Mouse (Mus musculus): ENCODE results near the gene Fndc7. TPM values are rescaled to one million over a fixed set of nuclear protein-coding genes. Genes with fewer than 3 reads are reported as not detected.
"Not testable (repeated sequence)": the region's sequence is repeated elsewhere in the genome, so short reads cannot be mapped to it uniquely, and the experiment has no call there.

The Fndc7 gene
- polyA plus RNA-seq, 1 experiment from 2014 or later, result 0.05 TPM

DNA sequence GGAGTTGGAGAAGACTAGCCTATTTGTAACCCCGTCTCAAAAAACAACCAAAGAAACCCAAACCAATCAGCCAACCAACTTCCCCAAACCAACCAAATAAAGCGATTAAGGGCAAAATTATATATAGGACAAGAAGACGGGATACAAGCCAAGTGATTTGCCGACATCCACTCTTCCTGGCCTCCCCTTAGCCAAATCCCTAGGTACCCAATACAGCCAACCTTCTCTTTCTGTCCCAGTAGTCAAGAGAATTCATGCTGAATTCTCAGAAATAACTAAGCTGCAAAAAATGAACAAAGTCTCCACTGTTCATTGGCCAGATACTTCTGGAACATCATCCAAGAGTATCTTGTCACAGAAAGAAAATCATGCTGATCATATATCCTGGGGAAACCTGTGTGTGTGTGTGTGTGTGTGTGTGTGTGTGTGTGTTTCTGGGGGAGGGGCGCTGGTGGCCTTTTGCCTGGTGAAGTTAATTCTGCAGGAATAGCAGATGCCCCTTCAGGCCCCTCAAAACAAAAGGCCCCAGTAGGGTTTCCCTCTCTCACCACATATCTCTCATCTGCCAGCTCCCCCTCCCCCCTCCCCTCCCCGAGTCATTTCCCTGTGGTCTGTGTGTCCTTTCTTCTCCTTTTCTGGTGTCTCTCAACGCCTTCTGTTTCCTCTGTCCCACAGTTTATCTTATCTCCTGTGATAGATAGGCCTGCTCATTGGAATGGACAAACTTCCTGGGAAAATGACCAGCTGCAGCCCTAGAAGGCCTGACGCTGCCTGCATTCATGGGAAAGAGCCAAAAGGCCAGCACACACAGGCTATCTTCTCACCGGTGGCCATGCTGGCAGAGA is 3.9 kb downstream of the Fndc7 start:
- Histone ChIP-seq H3K4me3 (no peak overlapping the region), H3K9me3 (no peaks in the 10 kb centered on the region), H3K27me3 (replicated peaks) (no peaks in the 10 kb centered on the region), H3K9ac (no peak overlapping the region), H3K36me3 (no peaks in the 10 kb centered on the region), H3K4me2 (replicated peaks) (no peak overlapping the region), H3K4me1 (peaks cover 22% of the 10 kb centered on the region), H3K27ac (0 out of 2 replicates have a peak overlapping the region, but pooled peaks have one; percentile 8)
- WGBS, result 44% methylated on average over 9 of the region's 9 CpGs
- peak; percentile 65 for ATAC-seq (ENCODE audit: low FRiP score, low read depth)

DNA sequence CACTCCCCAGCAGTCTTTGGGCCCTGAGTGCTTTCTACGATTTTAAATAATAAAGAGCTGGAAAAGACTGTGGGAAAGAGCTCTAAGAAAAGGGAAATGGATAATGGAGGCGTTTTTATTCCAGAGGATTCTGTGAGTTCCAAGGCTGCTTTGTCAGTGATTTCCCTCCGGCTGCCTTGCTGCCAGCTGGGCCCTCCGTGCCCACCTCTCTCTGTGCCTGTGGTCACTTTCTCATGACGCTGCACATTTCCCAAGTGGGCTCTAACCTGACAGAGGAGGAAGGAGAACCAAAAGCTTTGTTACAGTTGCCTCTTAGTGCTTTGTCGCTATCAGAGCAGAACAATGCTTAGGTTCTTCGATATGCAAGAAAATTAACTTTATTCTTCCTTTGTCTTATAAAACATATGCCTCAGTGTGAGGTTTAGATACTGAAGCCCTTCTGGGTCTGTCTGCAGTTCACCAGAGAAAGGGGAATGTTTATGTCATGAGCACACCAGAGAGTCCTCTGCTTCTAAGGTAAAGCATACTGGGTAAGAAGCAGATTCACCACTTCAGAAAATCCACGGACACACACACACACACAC is 5.0 kb downstream of the Fndc7 start:
- WGBS, result 56% methylated on average over 8 of the region's 8 CpGs
- Histone ChIP-seq H3K4me2 (replicated peaks) (no peak overlapping the region), H3K9ac (no peak overlapping the region), H3K4me1 (peaks cover 28% of the 10 kb centered on the region), H3K36me3 (no peaks in the 10 kb centered on the region), H3K27me3 (replicated peaks) (no peaks in the 10 kb centered on the region), H3K9me3 (no peaks in the 10 kb centered on the region), H3K4me3 (no peak overlapping the region), H3K27ac (0 out of 2 replicates have a peak overlapping the region, but pooled peaks have one; percentile 15)
- ATAC-seq (ENCODE audit: low FRiP score, low read depth), result no peak

DNA sequence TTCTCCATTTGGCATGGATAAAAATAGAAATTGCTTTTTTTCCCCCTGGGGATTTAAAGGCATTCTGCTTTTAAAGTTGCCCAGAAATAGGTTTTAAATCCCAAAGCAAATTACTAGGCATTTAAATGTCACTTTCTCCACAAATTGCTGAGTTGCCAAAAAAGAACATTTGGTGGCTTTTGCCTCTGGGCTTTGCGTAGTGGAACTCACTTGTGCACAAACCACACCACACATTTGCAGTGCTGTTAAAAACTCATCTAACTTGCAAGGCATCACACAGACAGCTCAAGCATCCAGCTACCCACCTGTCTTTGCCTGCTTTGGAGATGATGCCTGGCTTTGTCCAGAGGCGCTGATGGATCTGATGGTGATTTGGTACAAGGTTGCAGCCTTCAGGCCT is 6.7 kb downstream of the Fndc7 start:
- H3K4me2 ChIP-seq (replicated peaks), result no peak overlapping the region
- no peaks in the 10 kb centered on the region for H3K9me3 ChIP-seq
- no peak overlapping the region for H3K4me3 ChIP-seq
- no peak overlapping the region for H3K27ac ChIP-seq
- no peaks in the 10 kb centered on the region for H3K27me3 ChIP-seq (replicated peaks)
- H3K36me3 ChIP-seq, result no peaks in the 10 kb centered on the region
- ATAC-seq (ENCODE audit: low FRiP score, low read depth), result no peak
- H3K4me1 ChIP-seq, result peaks cover 32% of the 10 kb centered on the region
- WGBS, result 81% methylated on average over 2 of the region's 2 CpGs
- no peak overlapping the region for H3K9ac ChIP-seq

DNA sequence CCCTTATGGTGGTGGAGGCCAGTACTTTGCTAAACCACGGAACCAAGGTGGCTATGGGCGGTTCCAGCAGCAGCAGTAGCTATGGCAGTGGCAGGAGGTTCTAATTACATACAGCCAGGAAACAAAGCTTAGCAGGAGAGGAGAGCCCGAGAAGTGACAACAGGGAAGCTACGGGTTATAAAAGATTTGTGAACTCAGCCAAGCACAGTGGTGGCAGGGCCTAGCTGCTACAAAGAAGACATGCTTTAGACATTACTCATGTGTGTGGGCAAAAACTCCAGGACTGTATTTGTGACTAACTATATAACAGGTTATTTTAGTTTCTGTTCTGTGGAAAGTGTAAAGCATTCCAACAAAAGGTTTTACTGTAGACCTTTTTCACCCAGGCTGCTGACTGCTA is 7.9 kb downstream of the Fndc7 start:
- H3K4me1 ChIP-seq, result peaks cover 29% of the 10 kb centered on the region
- WGBS, result 8% methylated on average over 4 of the region's 4 CpGs
- not testable (repeated sequence) for H3K9ac ChIP-seq; ATAC-seq (ENCODE audit: low FRiP score, low read depth); H3K36me3 ChIP-seq; H3K9me3 ChIP-seq; H3K27ac ChIP-seq; H3K4me3 ChIP-seq; H3K27me3 ChIP-seq (replicated peaks); H3K4me2 ChIP-seq (replicated peaks)

DNA sequence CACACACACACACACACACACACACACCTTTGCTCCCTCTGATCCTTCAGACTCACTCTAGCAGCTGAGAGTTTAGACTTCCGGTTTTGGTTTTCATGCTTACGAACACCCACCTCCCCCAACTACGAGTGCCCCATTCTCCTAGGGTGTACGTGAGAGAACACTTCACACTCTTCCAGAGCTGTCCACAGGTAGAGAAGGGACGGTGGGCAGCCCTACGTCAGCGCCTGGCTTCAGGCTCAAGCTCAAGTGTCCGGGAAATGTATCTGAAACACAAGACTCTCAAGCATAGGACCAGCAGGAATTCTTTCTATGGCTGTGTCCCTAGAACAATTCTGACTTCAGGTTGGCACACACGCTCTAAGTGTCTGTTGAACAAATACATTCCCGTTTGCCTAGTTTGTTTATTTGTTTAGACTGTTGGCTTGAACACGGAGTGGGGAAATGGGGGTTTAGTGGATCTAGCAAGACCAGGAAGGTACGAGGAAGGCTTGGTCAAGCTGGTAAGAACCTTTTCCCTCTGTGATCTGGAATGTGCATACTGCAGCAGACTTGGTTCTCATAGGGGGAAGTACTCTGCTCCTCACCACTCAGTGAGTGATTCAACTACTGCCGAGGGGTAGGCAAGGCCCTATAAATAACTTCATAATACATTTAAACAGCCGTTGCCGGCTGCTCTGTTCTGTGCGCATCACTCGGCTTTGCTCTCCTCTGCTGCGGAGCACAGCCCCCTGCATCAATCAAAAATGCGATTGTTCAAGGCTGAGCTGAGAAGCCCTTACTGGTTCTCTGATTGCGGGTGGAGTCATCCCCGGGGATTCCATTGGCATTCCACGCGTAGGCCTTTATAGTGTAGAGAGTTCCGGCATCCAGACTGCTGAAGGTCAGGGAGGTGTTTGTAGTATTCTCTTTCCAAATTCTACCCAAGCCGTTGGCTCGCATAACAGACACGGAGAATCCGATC is 9.0 kb downstream of the Fndc7 start:
- no peaks in the 10 kb centered on the region for H3K27me3 ChIP-seq (replicated peaks)
- no peak overlapping the region for H3K9ac ChIP-seq
- WGBS, result 44% methylated on average over 28 of the region's 28 CpGs
- H3K9me3 ChIP-seq, result no peaks in the 10 kb centered on the region
- H3K4me1 ChIP-seq, result peaks cover 21% of the 10 kb centered on the region
- ATAC-seq (ENCODE audit: low FRiP score, low read depth), result peak; percentile 21; the same call in 1 of the 2 replicates
- H3K4me3 ChIP-seq, result no peak overlapping the region
- peak overlapping the region; percentile 46 for H3K4me2 ChIP-seq (replicated peaks)
- H3K36me3 ChIP-seq, result no peaks in the 10 kb centered on the region
- H3K27ac ChIP-seq, result no peak overlapping the region

DNA sequence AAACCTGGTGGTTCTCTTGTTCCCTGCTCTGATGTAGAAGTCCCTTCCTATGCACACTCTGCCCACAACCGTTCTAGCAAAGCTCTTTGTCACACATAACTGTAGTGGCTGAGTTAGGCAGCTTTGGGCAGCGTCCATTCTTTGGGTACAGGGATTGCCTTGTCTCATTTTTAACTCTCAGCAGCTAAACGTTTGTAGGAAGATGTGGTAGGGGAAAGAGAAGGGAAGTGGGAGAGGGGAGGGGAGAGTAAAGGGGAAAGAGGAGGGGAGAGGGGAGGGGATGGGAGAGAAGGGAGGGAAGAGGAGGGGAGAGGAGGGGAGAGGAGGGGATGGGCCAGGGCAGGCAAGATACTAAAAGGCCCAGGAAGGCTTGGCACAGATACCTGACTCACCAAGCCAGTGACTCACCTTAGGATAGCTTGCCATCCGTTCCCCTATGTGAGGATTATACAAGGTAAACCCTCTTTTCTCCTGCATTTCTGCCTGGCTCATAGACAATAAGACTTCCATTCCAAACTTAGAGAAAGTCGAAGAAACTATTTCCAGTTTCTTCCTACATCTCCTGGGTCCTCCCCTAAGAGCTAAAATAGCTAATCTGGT is 9.9 kb downstream of the Fndc7 start:
- ATAC-seq (ENCODE audit: low FRiP score, low read depth), result no peak
- 74% methylated on average over 5 of the region's 5 CpGs for WGBS
- H3K4me1 ChIP-seq, result peaks cover 19% of the 10 kb centered on the region

DNA sequence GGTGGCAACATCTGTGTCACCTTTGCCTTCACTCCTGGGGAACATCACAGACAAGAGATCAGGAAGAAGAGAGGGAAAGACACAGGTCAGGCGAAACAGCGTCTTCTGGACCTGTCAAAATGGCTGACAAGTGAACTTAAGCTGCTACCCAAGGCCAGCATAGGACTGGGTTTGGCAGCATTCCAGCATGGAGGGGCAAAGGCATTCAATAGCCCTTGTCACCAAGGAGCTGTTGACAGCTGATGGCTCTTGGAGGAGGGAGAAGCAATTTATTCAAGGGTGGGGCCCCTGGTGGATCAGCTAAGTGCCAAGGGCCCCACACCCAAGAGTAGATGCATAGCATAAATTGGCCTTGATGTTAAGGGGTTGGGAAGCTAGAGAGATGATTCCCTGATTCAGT is 10.7 kb downstream of the Fndc7 start:
- H3K27me3 ChIP-seq (replicated peaks), result no peaks in the 10 kb centered on the region
- H3K9ac ChIP-seq, result no peak overlapping the region
- ATAC-seq (ENCODE audit: low FRiP score, low read depth), result no peak
- H3K27ac ChIP-seq, result no peak overlapping the region
- peaks cover 15% of the 10 kb centered on the region for H3K4me1 ChIP-seq
- H3K9me3 ChIP-seq, result no peaks in the 10 kb centered on the region
- WGBS, result 84% methylated on average over 2 of the region's 2 CpGs
- no peaks in the 10 kb centered on the region for H3K36me3 ChIP-seq
- H3K4me3 ChIP-seq, result no peak overlapping the region
- no peak overlapping the region for H3K4me2 ChIP-seq (replicated peaks)

More for the DNA sequence above, 9.9 kb downstream of the Fndc7 start:
- H3K4me3 ChIP-seq, result no peak overlapping the region
- no peaks in the 10 kb centered on the region for H3K9me3 ChIP-seq
- no peak overlapping the region for H3K27ac ChIP-seq
- no peaks in the 10 kb centered on the region for H3K36me3 ChIP-seq
- H3K9ac ChIP-seq, result no peak overlapping the region
- no peak overlapping the region for H3K4me2 ChIP-seq (replicated peaks)
- no peaks in the 10 kb centered on the region for H3K27me3 ChIP-seq (replicated peaks)

DNA sequence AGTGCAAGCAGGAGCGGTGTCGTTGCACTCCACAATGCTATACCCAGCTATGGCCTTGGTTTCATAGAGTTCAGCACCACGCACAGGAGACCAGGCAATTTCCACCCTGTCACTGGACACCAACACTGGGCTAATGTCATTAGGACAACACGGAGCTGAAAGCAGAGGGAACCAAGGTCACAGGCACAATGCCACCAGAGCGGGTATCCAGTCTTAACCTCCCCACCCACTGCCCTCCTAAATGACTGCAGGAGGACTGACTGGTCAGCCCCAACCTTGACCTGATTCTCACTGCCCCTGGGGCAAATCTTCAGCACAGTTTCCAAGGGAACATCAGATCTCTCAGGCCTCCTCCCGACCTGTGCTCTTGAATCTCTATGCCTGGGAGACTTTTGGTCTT is 19.2 kb downstream of the Fndc7 start:
- no peak for ATAC-seq (ENCODE audit: low FRiP score, low read depth)
- no peak overlapping the region for H3K4me3 ChIP-seq
- WGBS, result 87% methylated on average over 6 of the region's 6 CpGs
- no peaks in the 10 kb centered on the region for H3K9me3 ChIP-seq
- H3K4me2 ChIP-seq (replicated peaks), result no peak overlapping the region
- H3K27me3 ChIP-seq (replicated peaks), result no peaks in the 10 kb centered on the region; the same call in 1 of the 2 replicates
- H3K36me3 ChIP-seq, result no peaks in the 10 kb centered on the region
- no peak overlapping the region for H3K27ac ChIP-seq
- H3K9ac ChIP-seq, result no peak overlapping the region
- H3K4me1 ChIP-seq, result no peaks in the 10 kb centered on the region

DNA sequence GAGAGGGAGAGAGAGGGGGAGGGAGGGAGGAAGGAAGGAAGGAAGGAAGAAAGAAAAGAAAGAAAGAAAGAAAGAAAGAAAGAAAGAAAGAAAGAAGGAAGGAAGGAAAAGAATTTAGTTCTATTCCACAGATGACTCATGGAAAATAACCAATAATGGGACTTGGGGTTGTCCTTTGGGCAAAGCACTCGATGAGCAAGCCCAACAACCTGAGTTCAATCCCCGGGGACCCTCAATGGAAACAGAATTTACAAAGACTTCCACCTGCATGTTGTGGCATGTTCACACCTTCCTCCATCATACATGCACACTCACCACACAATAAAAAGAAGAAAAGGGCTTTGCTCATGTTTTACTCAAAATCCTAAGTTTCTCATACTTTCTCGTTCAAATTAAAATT is 22.4 kb downstream of the Fndc7 start:
- 89% methylated on average over 3 of the region's 3 CpGs for WGBS

DNA sequence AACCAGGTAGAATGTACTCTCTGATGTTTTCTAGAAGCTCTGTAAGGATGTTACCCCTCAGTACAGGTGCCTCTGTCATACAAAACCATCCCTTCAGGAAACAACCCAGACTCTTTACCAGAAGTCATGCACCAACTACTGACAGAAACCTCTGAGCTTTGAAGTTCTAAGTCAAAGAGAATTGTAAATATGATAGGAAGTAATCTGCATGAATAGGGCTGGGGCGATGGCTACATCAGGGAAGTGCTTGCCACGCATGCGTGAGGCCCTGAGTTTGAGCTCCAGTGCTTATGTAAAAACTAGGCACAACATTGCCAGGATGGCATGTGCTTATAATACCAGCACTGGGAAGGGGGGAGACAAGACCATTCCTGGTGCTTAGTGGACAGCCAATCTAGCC is 24.1 kb downstream of the Fndc7 start:
- ATAC-seq (ENCODE audit: low FRiP score, low read depth), result no peak
- Histone ChIP-seq H3K4me2 (replicated peaks) (no peak overlapping the region), H3K9ac (no peak overlapping the region), H3K27ac (no peak overlapping the region), H3K27me3 (replicated peaks) (no peaks in the 10 kb centered on the region; the same call in 1 of the 2 replicates), H3K4me3 (no peak overlapping the region), H3K9me3 (no peaks in the 10 kb centered on the region), H3K4me1 (no peaks in the 10 kb centered on the region), H3K36me3 (no peaks in the 10 kb centered on the region)
- 94% methylated on average over 3 of the region's 3 CpGs for WGBS

More for the DNA sequence above, 22.4 kb downstream of the Fndc7 start:
- no peaks in the 10 kb centered on the region for H3K4me1 ChIP-seq
- H3K36me3 ChIP-seq, result no peaks in the 10 kb centered on the region
- H3K4me2 ChIP-seq (replicated peaks), result no peak overlapping the region
- no peaks in the 10 kb centered on the region for H3K9me3 ChIP-seq
- no peak for ATAC-seq (ENCODE audit: low FRiP score, low read depth)
- H3K4me3 ChIP-seq, result no peak overlapping the region
- H3K27ac ChIP-seq, result no peak overlapping the region
- H3K9ac ChIP-seq, result no peak overlapping the region
- H3K27me3 ChIP-seq (replicated peaks), result no peaks in the 10 kb centered on the region; the same call in 1 of the 2 replicates

DNA sequence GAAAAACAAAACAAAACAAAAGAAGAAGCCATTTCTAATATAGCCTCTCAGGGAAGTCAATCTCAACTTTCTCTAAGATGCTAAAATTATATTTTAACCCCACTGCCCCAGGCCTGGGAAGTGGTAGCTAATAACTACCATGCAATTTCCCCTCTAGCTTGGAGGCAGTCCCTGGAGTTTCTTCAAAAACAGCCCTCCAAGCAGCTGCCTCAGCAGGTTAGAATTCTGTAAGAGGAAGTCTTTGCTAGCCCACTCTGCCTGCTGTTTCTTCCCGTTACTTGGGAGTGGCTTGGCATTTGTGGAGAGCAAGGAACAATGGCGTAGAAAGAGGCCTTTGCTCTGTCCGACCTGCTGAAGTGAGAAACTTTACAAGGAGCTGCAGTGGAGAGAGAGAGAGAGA is 24.7 kb downstream of the Fndc7 start:
- 41% methylated on average over 3 of the region's 3 CpGs for WGBS
- Histone ChIP-seq H3K27ac (no peak overlapping the region), H3K4me3 (no peak overlapping the region), H3K9ac (no peak overlapping the region), H3K4me2 (replicated peaks) (no peak overlapping the region), H3K36me3 (no peaks in the 10 kb centered on the region), H3K27me3 (replicated peaks) (no peaks in the 10 kb centered on the region), H3K9me3 (no peaks in the 10 kb centered on the region), H3K4me1 (no peaks in the 10 kb centered on the region)
- no peak for ATAC-seq (ENCODE audit: low FRiP score, low read depth)
